Mouse (Mus musculus): ENCODE measurements at regions not wholly inside any gene's neighbourhood (a gene's known extent, or its start where the extent isn't known, plus 50 kb on each side); places are given as distances from the start of the nearest gene placed in this dataset.

- no peak overlapping the region for H3K27ac ChIP-seq (replicated peaks; ENCODE audit: low read depth, low read length)
- no peak overlapping the region for H3K4me3 ChIP-seq (ENCODE audit: insufficient read depth, low read depth, low read length)
- H3K4me1 ChIP-seq (ENCODE audit: control insufficient read depth, insufficient read depth, insufficient read length, low read length): no peaks in the 10 kb centered on the region
Observed at GRCm38 (mm10) chr1:51670009-51670408, 191.8 kb upstream of the Nabp1 start.

GRCm38 (mm10) chr1:51668881-51669280 lies 190.7 kb upstream of the Nabp1 start:
- Histone ChIP-seq H3K27ac (replicated peaks; ENCODE audit: low read depth, low read length) (no peak overlapping the region), H3K4me3 (ENCODE audit: insufficient read depth, low read depth, low read length) (no peak overlapping the region)

GRCm38 (mm10) chr1:51660531-51660930 lies 182.3 kb upstream of the Nabp1 start:
- Histone ChIP-seq H3K4me1 (ENCODE audit: control insufficient read depth, insufficient read depth, insufficient read length, low read length) (no peaks in the 10 kb centered on the region), H3K4me3 (ENCODE audit: insufficient read depth, low read depth, low read length) (no peak overlapping the region), H3K27ac (replicated peaks; ENCODE audit: low read depth, low read length) (no peak overlapping the region)

More at GRCm38 (mm10) chr1:51668881-51669280, 190.7 kb upstream of the Nabp1 start:
- no peaks in the 10 kb centered on the region for H3K4me1 ChIP-seq (ENCODE audit: control insufficient read depth, insufficient read depth, insufficient read length, low read length)

GRCm38 (mm10) chr1:51657203-51657602 lies 179.0 kb upstream of the Nabp1 start:
- Histone ChIP-seq H3K4me3 (ENCODE audit: insufficient read depth, low read depth, low read length) (no peak overlapping the region), H3K4me1 (ENCODE audit: control insufficient read depth, insufficient read depth, insufficient read length, low read length) (no peaks in the 10 kb centered on the region), H3K27ac (replicated peaks; ENCODE audit: low read depth, low read length) (no peak overlapping the region)

GRCm38 (mm10) chr1:51650653-51650995 lies 172.4 kb upstream of the Nabp1 start:
- Histone ChIP-seq H3K27ac (replicated peaks; ENCODE audit: low read depth, low read length) (no peak overlapping the region), H3K4me1 (ENCODE audit: control insufficient read depth, insufficient read depth, insufficient read length, low read length) (peaks cover 2% of the 10 kb centered on the region; the same call in 1 of the 2 replicates), H3K4me3 (ENCODE audit: insufficient read depth, low read depth, low read length) (no peak overlapping the region)

GRCm38 (mm10) chr1:51649963-51650652 lies 171.9 kb upstream of the Nabp1 start:
- H3K4me1 ChIP-seq (ENCODE audit: control insufficient read depth, insufficient read depth, insufficient read length, low read length): peaks cover 2% of the 10 kb centered on the region; the same call in 1 of the 2 replicates
- H3K27ac ChIP-seq (replicated peaks; ENCODE audit: low read depth, low read length): no peak overlapping the region
- no peak overlapping the region for H3K4me3 ChIP-seq (ENCODE audit: insufficient read depth, low read depth, low read length)

- Histone ChIP-seq H3K4me1 (ENCODE audit: control insufficient read depth, insufficient read depth, insufficient read length, low read length) (peaks cover 2% of the 10 kb centered on the region; the same call in 1 of the 2 replicates), H3K4me3 (ENCODE audit: insufficient read depth, low read depth, low read length) (no peak overlapping the region), H3K27ac (replicated peaks; ENCODE audit: low read depth, low read length) (peak overlapping the region; percentile 65)
Observed at GRCm38 (mm10) chr1:51647955-51648354, 169.7 kb upstream of the Nabp1 start.

- Histone ChIP-seq H3K27ac (replicated peaks; ENCODE audit: low read depth, low read length) (no peak overlapping the region), H3K4me1 (ENCODE audit: control insufficient read depth, insufficient read depth, insufficient read length, low read length) (peaks cover 2% of the 10 kb centered on the region; the same call in 1 of the 2 replicates), H3K4me3 (ENCODE audit: insufficient read depth, low read depth, low read length) (no peak overlapping the region)
Observed at GRCm38 (mm10) chr1:51644399-51644798, 166.2 kb upstream of the Nabp1 start.

GRCm38 (mm10) chr1:51643640-51644039 lies 165.4 kb upstream of the Nabp1 start:
- Histone ChIP-seq H3K4me3 (ENCODE audit: insufficient read depth, low read depth, low read length) (no peak overlapping the region), H3K27ac (replicated peaks; ENCODE audit: low read depth, low read length) (no peak overlapping the region), H3K4me1 (ENCODE audit: control insufficient read depth, insufficient read depth, insufficient read length, low read length) (peaks cover 2% of the 10 kb centered on the region; the same call in 1 of the 2 replicates)

GRCm38 (mm10) chr1:51638519-51639302 lies 160.5 kb upstream of the Nabp1 start:
- no peaks in the 10 kb centered on the region for H3K4me1 ChIP-seq (ENCODE audit: control insufficient read depth, insufficient read depth, insufficient read length, low read length)
- H3K4me3 ChIP-seq (ENCODE audit: insufficient read depth, low read depth, low read length): no peak overlapping the region
- no peak overlapping the region for H3K27ac ChIP-seq (replicated peaks; ENCODE audit: low read depth, low read length)

GRCm38 (mm10) chr1:51635881-51636515 lies 157.8 kb upstream of the Nabp1 start:
- H3K4me3 ChIP-seq (ENCODE audit: insufficient read depth, low read depth, low read length): no peak overlapping the region
- H3K27ac ChIP-seq (replicated peaks; ENCODE audit: low read depth, low read length): no peak overlapping the region
- peaks cover 3% of the 10 kb centered on the region for H3K4me1 ChIP-seq (ENCODE audit: control insufficient read depth, insufficient read depth, insufficient read length, low read length)

GRCm38 (mm10) chr1:51633795-51634194 lies 155.6 kb upstream of the Nabp1 start:
- peaks cover 3% of the 10 kb centered on the region for H3K4me1 ChIP-seq (ENCODE audit: control insufficient read depth, insufficient read depth, insufficient read length, low read length)
- H3K4me3 ChIP-seq (ENCODE audit: insufficient read depth, low read depth, low read length): no peak overlapping the region
- no peak overlapping the region for H3K27ac ChIP-seq (replicated peaks; ENCODE audit: low read depth, low read length)

- Histone ChIP-seq H3K4me1 (ENCODE audit: control insufficient read depth, insufficient read depth, insufficient read length, low read length) (peaks cover 3% of the 10 kb centered on the region), H3K4me3 (ENCODE audit: insufficient read depth, low read depth, low read length) (no peak overlapping the region), H3K27ac (replicated peaks; ENCODE audit: low read depth, low read length) (0 out of 2 replicates have a peak overlapping the region, but pooled peaks have one; percentile 13)
Observed at GRCm38 (mm10) chr1:51632851-51633250, 154.6 kb upstream of the Nabp1 start.

GRCm38 (mm10) chr1:51629848-51630247 lies 151.6 kb upstream of the Nabp1 start:
- Histone ChIP-seq H3K4me3 (ENCODE audit: insufficient read depth, low read depth, low read length) (no peak overlapping the region), H3K27ac (replicated peaks; ENCODE audit: low read depth, low read length) (no peak overlapping the region), H3K4me1 (ENCODE audit: control insufficient read depth, insufficient read depth, insufficient read length, low read length) (peaks cover 5% of the 10 kb centered on the region)

- Histone ChIP-seq H3K4me3 (ENCODE audit: insufficient read depth, low read depth, low read length) (no peak overlapping the region), H3K4me1 (ENCODE audit: control insufficient read depth, insufficient read depth, insufficient read length, low read length) (peaks cover 7% of the 10 kb centered on the region), H3K27ac (replicated peaks; ENCODE audit: low read depth, low read length) (no peak overlapping the region)
Observed at GRCm38 (mm10) chr1:51628137-51628793, 150.0 kb upstream of the Nabp1 start.
